Mouse (Mus musculus) MEL (cell line): ENCODE results near the gene Entr1. TPM values are rescaled to one million over a fixed set of nuclear protein-coding genes. Genes with fewer than 3 reads are reported as not detected.

Experiments used
- DNase-seq: peaks from one replicate; pipeline ENCODE4 v3.0.0; 2011; ENCODE audit warnings: low read depth, low spot score
- H3K27ac ChIP-seq: 2 replicates; pipeline ENCODE4 v1.5.1; 2012; ENCODE audit warnings: low read depth, mild to moderate bottlenecking, control low read depth, low read length, moderate library complexity; ENCODE audit not compliant: control insufficient read depth
- H3K27me3 ChIP-seq, 2 experiments: fragments of 150-350 bp in 1 of 2; sonication (generic) in 1 of 2; 2 replicates each; pipeline ENCODE4 v1.6.1; 2012; ENCODE audit warnings: low read length in 2 of 2, mild to moderate bottlenecking in 2 of 2, improper control_type of control experiment in 1 of 2, moderate library complexity in 1 of 2; ENCODE audit not compliant: insufficient read depth in 2 of 2, control insufficient read depth in 1 of 2
- H3K36me3 ChIP-seq, 2 experiments: 2 replicates each; pipeline ENCODE4 v1.6.1; 2012 to 2014; ENCODE audit warnings: low read length in 2 of 2, improper control_type of control experiment in 1 of 2, inconsistent platforms in 1 of 2, mild to moderate bottlenecking in 1 of 2; ENCODE audit not compliant: insufficient read depth in 2 of 2, control insufficient read depth in 1 of 2
- H3K4me1 ChIP-seq, 2 experiments: fragments of 150-350 bp in 1 of 2; sonication (generic) in 1 of 2; 2 replicates each; pipeline ENCODE4 v1.6.1; 2012; ENCODE audit warnings: low read length in 2 of 2, improper control_type of control experiment in 1 of 2, mild to moderate bottlenecking in 1 of 2; ENCODE audit not compliant: insufficient read depth in 2 of 2, control insufficient read depth in 1 of 2
- H3K4me3 ChIP-seq, 2 experiments: fragments of 150-350 bp in 1 of 2; sonication (generic) in 1 of 2; 2 replicates each; pipeline ENCODE4 v1.5.1; 2012; ENCODE audit warnings: low read depth in 2 of 2, low read length in 2 of 2, mild to moderate bottlenecking in 2 of 2, moderate library complexity in 2 of 2, control low read depth in 1 of 2, improper control_type of control experiment in 1 of 2; ENCODE audit not compliant: control insufficient read depth in 1 of 2, insufficient read depth in 1 of 2
- H3K79me2 ChIP-seq: 2 replicates; pipeline ENCODE4 v1.6.1; 2012; ENCODE audit warnings: mild to moderate bottlenecking, low read length, moderate library complexity; ENCODE audit not compliant: control insufficient read depth, poor library complexity, insufficient read depth
- H3K9ac ChIP-seq: 2 replicates; pipeline ENCODE4 v1.6.1; 2012; ENCODE audit warnings: low read depth, mild to moderate bottlenecking, control low read depth, low read length, moderate library complexity; ENCODE audit not compliant: control insufficient read depth, poor library complexity, severe bottlenecking
- H3K9me3 ChIP-seq: fragments of 150-350 bp; sonication (generic); replicated peaks from 2 replicates; pipeline ENCODE4 v1.6.1; 2012; ENCODE audit warnings: mild to moderate bottlenecking, low read length, improper control_type of control experiment, moderate library complexity; ENCODE audit not compliant: insufficient read depth
- CHD1 ChIP-seq: IDR thresholded peaks from 2 replicates; pipeline ENCODE4 v1.6.1; 2012; ENCODE audit warnings: low read depth, mild to moderate bottlenecking, inconsistent platforms, low read length, improper control_type of control experiment
- EP300 ChIP-seq, 2 experiments: IDR thresholded peaks; 2 replicates each; pipeline ENCODE4 v1.6.1; 2011; ENCODE audit warnings: improper control_type of control experiment in 2 of 2, low read length in 2 of 2, low read depth in 1 of 2, mild to moderate bottlenecking in 1 of 2
- GATA1 ChIP-seq: IDR thresholded peaks from 2 replicates; pipeline ENCODE4 v1.6.1; 2011; ENCODE audit warnings: low read depth, low read length, improper control_type of control experiment
- KAT2A ChIP-seq: conservative IDR thresholded peaks from 2 replicates; pipeline ENCODE4 v1.6.1; 2012; ENCODE audit warnings: low read depth, low read length, improper control_type of control experiment, inconsistent platforms
- MAX ChIP-seq: IDR thresholded peaks from 2 replicates; pipeline ENCODE4 v1.6.1; 2011; ENCODE audit warnings: low read length, improper control_type of control experiment
- MAZ ChIP-seq: IDR thresholded peaks from 2 replicates; pipeline ENCODE4 v1.6.1; 2012; ENCODE audit warnings: low read depth, mild to moderate bottlenecking, inconsistent platforms, low read length, improper control_type of control experiment
- MEF2A ChIP-seq: IDR thresholded peaks from 2 replicates; pipeline ENCODE4 v1.6.1; 2014; ENCODE audit warnings: low read depth, mild to moderate bottlenecking, inconsistent platforms, low read length, improper control_type of control experiment; ENCODE audit not compliant: poor library complexity, insufficient replicate concordance, severe bottlenecking; ENCODE audit errors: extremely low read depth
- MXI1 ChIP-seq: IDR thresholded peaks from 2 replicates; pipeline ENCODE4 v1.6.1; 2011; ENCODE audit warnings: mild to moderate bottlenecking, low read depth, low read length, improper control_type of control experiment
- NELFE ChIP-seq: IDR thresholded peaks from 2 replicates; pipeline ENCODE4 v1.6.1; 2011; ENCODE audit warnings: low read depth, low read length, improper control_type of control experiment
- POLR2A ChIP-seq, 2 experiments: IDR thresholded peaks; 2 replicates each; pipeline ENCODE4 v1.6.1; 2011 to 2012; ENCODE audit warnings: low read length in 2 of 2, mild to moderate bottlenecking in 2 of 2, control low read depth in 1 of 2, improper control_type of control experiment in 1 of 2, low read depth in 1 of 2, moderate library complexity in 1 of 2; ENCODE audit not compliant: control insufficient read depth in 1 of 2, insufficient read depth in 1 of 2, poor library complexity in 1 of 2
- SMC3 ChIP-seq: IDR thresholded peaks from 2 replicates; pipeline ENCODE4 v1.6.1; 2011; ENCODE audit warnings: low read depth, low read length, improper control_type of control experiment
- TBP ChIP-seq: IDR thresholded peaks from 2 replicates; pipeline ENCODE4 v1.8.0; 2011; ENCODE audit warnings: low read depth, low read length, improper control_type of control experiment
- USF2 ChIP-seq, 2 experiments: IDR thresholded peaks; 2 replicates each; pipeline ENCODE4 v1.6.1; 2011 to 2012; ENCODE audit warnings: improper control_type of control experiment in 2 of 2, low read length in 2 of 2, borderline replicate concordance in 1 of 2, inconsistent platforms in 1 of 2, low read depth in 1 of 2, mild to moderate bottlenecking in 1 of 2; ENCODE audit not compliant: insufficient read depth in 1 of 2
- ZKSCAN1 ChIP-seq: IDR thresholded peaks from 2 replicates; pipeline ENCODE4 v1.6.1; 2012; ENCODE audit warnings: low read depth, mild to moderate bottlenecking, inconsistent platforms, low read length, improper control_type of control experiment, moderate library complexity
- ZMIZ1 ChIP-seq: IDR thresholded peaks from 2 replicates; pipeline ENCODE4 v1.6.1; 2012; ENCODE audit warnings: low read depth, mild to moderate bottlenecking, inconsistent platforms, low read length, improper control_type of control experiment, moderate library complexity
- ZNF384 ChIP-seq: IDR thresholded peaks from 2 replicates; pipeline ENCODE4 v1.6.1; 2012; ENCODE audit warnings: low read depth, mild to moderate bottlenecking, inconsistent platforms, low read length, improper control_type of control experiment
- polyA plus RNA-seq, 2 experiments: library from polyadenylated mRNA; stranded (reverse) in 1 of 2; unstranded in 1 of 2; fragments of >175 nt in 1 of 2; fragments of >200 nt in 1 of 2; gene quantifications; 2 replicates each; pipeline versions ENCODE4 v1.2.1 to v1.2.4; 2012; ENCODE audit warnings: low replicate concordance in 2 of 2, low read depth in 1 of 2; ENCODE audit not compliant: insufficient read length in 2 of 2, insufficient read depth in 1 of 2, missing spikeins in 1 of 2
- total RNA-seq: library from RNA; depleted of rRNA; stranded (reverse); fragments of 300-350 nt; gene quantifications from 2 replicates; pipeline ENCODE4 v1.2.3, GENCODE M21; 2012

The Entr1 gene
- total and polyA plus RNA-seq, 3 experiments: 63.6 to 71.1 TPM; not detected in 1

DNA sequence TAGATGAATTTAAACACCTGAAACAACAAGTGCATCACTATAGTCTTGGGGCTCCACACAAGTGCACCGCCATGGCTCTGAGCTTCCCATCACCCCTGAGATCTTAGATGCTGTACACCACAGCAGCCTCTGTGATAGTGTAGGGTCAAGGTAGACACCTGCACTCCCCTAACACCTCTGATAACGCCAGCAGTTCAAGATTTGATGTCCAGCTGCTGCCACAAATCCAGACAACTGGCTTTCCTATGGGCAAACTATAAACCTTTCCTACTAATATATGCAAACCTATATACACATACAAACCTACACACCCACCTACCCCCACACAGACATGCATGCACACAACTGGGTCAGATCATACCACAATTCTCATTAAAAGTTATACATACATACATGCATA, 35.4 kb upstream of the Entr1 start:
- no peak for DNase-seq
- no peak overlapping the region for H3K27ac ChIP-seq
- H3K36me3 ChIP-seq: peaks cover 0 to 11% of the 10 kb centered on the region in 2 experiments; a peak in 2 of 4 replicates
- no peaks in the 10 kb centered on the region for H3K4me1 ChIP-seq
- no peak overlapping the region for H3K9ac ChIP-seq
- TF ChIP-seq NELFE: no peak
- no peak for TF ChIP-seq ZNF384
- no peak for TF ChIP-seq TBP
- no peak for TF ChIP-seq MXI1
- TF ChIP-seq CHD1: no peak
- no peak for TF ChIP-seq EP300 (IDR thresholded peaks at IDR 0.05; ENCODE audit: low read depth in 1 of 2, low read length in 2 of 2)
- no peak for TF ChIP-seq KAT2A
- TF ChIP-seq POLR2A (IDR thresholded peaks at IDR 0.05; ENCODE audit: control insufficient read depth in 1 of 2, insufficient read depth in 1 of 2, low read depth in 1 of 2, low read length in 2 of 2, poor library complexity in 1 of 2): no peak
- no peak for TF ChIP-seq MAX
- H3K27me3 ChIP-seq: no peaks in the 10 kb centered on the region
- H3K9me3 ChIP-seq: no peaks in the 10 kb centered on the region
- no peaks in the 10 kb centered on the region for H3K79me2 ChIP-seq
- no peak overlapping the region for H3K4me3 ChIP-seq

- Histone ChIP-seq H3K9me3 (no peaks in the 10 kb centered on the region), H3K36me3 (peaks cover 0 to 11% of the 10 kb centered on the region in 2 experiments; a peak in 2 of 4 replicates), H3K27ac (no peak overlapping the region), H3K4me1 (no peaks in the 10 kb centered on the region), H3K27me3 (no peaks in the 10 kb centered on the region), H3K4me3 (no peak overlapping the region), H3K79me2 (no peaks in the 10 kb centered on the region), H3K9ac (no peak overlapping the region)
- DNase-seq: no peak
- no peak for TF ChIP-seq TBP
Measured at GRCm38 (mm10) chr2:26423086-26423485, 34.0 kb upstream of the Entr1 start.

- no peak overlapping the region for H3K9ac ChIP-seq
- no peaks in the 10 kb centered on the region for H3K4me1 ChIP-seq
- no peak overlapping the region for H3K4me3 ChIP-seq
- no peaks in the 10 kb centered on the region for H3K79me2 ChIP-seq
- H3K27me3 ChIP-seq: no peaks in the 10 kb centered on the region
- DNase-seq: no peak
- no peak for TF ChIP-seq NELFE
- no peak for TF ChIP-seq SMC3
- no peak for TF ChIP-seq GATA1
- TF ChIP-seq ZMIZ1: no peak
- no peak for TF ChIP-seq MAZ
- no peak for TF ChIP-seq ZKSCAN1
- TF ChIP-seq USF2 (IDR thresholded peaks at IDR 0.05; ENCODE audit: borderline replicate concordance in 1 of 2, insufficient read depth in 1 of 2, low read depth in 1 of 2, low read length in 2 of 2): no peak
- no peak for TF ChIP-seq EP300 (IDR thresholded peaks at IDR 0.05; ENCODE audit: low read depth in 1 of 2, low read length in 2 of 2)
- TF ChIP-seq MEF2A: no peak
- H3K36me3 ChIP-seq: peaks cover 0 to 11% of the 10 kb centered on the region in 2 experiments; a peak in 2 of 4 replicates
- no peak overlapping the region for H3K27ac ChIP-seq
- H3K9me3 ChIP-seq: no peaks in the 10 kb centered on the region
Measured at GRCm38 (mm10) chr2:26421969-26422368, 32.9 kb upstream of the Entr1 start.
